Mouse (Mus musculus) intestine, embryonic 14.5 days (tissue): ENCODE measurements around the gene Met. TPM values are rescaled to one million over a fixed set of nuclear protein-coding genes. Genes with fewer than 3 reads are reported as not detected.

Experiments used
- ATAC-seq: fragments of 200-750 bp; cut with Nextera tagmentation; replicated peaks from 2 replicates; pipeline ENCODE4 v1.8.0; 2017; ENCODE audit warnings: low read depth, moderate number of reproducible peaks, moderate TSS enrichment, moderate library complexity; ENCODE audit not compliant: low FRiP score, low TSS enrichment
- DNase-seq: peaks from one replicate; pipeline ENCODE4 v3.0.0-alpha.2; 2018; ENCODE audit warnings: low spot score
- H3K27ac ChIP-seq: fragments of 300-500 bp; sonication (generic); 2 replicates; pipeline ENCODE4 v1.5.1; 2014; ENCODE audit warnings: low read depth, mild to moderate bottlenecking, control low read depth
- H3K27me3 ChIP-seq: fragments of 300-500 bp; sonication (generic); replicated peaks from 2 replicates; pipeline ENCODE4 v1.6.1; 2014; ENCODE audit warnings: low read length, control low read depth; ENCODE audit not compliant: control insufficient read depth, insufficient read depth
- H3K36me3 ChIP-seq: fragments of 300-500 bp; sonication (generic); 2 replicates; pipeline ENCODE4 v1.6.1; 2014; ENCODE audit warnings: low read length, control low read depth; ENCODE audit not compliant: control insufficient read depth, insufficient read depth
- H3K4me1 ChIP-seq: fragments of 300-500 bp; sonication (generic); replicated peaks from 2 replicates; pipeline ENCODE4 v1.6.1; 2014; ENCODE audit warnings: low read length, control low read depth, mixed read lengths; ENCODE audit not compliant: control insufficient read depth, insufficient read depth
- H3K4me2 ChIP-seq: fragments of 300-500 bp; sonication (generic); 2 replicates; pipeline ENCODE4 v1.6.1; 2014; ENCODE audit warnings: low read length
- H3K4me3 ChIP-seq: fragments of 300-500 bp; sonication (generic); 2 replicates; pipeline ENCODE4 v1.5.1; 2014; ENCODE audit warnings: low read depth, low read length, control low read depth, mixed read lengths
- H3K9ac ChIP-seq: fragments of 300-500 bp; sonication (generic); 2 replicates; pipeline ENCODE4 v1.6.1; 2014; ENCODE audit warnings: mild to moderate bottlenecking, low read length
- H3K9me3 ChIP-seq: fragments of 300-500 bp; sonication (generic); 2 replicates; pipeline ENCODE4 v1.6.1; 2016; ENCODE audit warnings: low read length, control low read depth; ENCODE audit not compliant: control insufficient read depth
- WGBS: fragments of 180-500 bp; shearing (Covaris S2); extraction: QIAGEN DNeasy Blood & Tissue Kit; methylation state at CpG from one replicate; pipeline ENCODE4 v1.1.7; 2014; 5-methylcytosine and 5-hydroxymethylcytosine counted together
- polyA plus RNA-seq: library from polyadenylated mRNA; unstranded; fragments of >200 nt; fragmentation: Nextera tagmentation; extraction: Ambion mirVana; gene quantifications from 2 replicates; pipeline ENCODE4 v1.2.1, GENCODE M21; 2014

Gene Met
- polyA plus RNA-seq, 1 experiment from 2014 or later, result 20.0 TPM

- WGBS, result 81% methylated on average over 4 of the region's 4 CpGs
- Histone ChIP-seq H3K36me3 (no peaks in the 10 kb centered on the region), H3K27ac (no peak overlapping the region), H3K9ac (no peak overlapping the region), H3K4me2 (no peak overlapping the region), H3K9me3 (no peaks in the 10 kb centered on the region), H3K27me3 (no peaks in the 10 kb centered on the region), H3K4me1 (no peaks in the 10 kb centered on the region), H3K4me3 (no peak overlapping the region)
- ATAC-seq (no peak), DNase-seq (no peak)
These were observed 17.5 kb downstream of the Met start for GRCm38 (mm10) chr6:17481068-17481467.

GRCm38 (mm10) chr6:17485244-17485643 is 21.6 kb downstream of the Met start:
- Histone ChIP-seq H3K36me3 (no peaks in the 10 kb centered on the region), H3K27me3 (no peaks in the 10 kb centered on the region), H3K9me3 (no peaks in the 10 kb centered on the region), H3K4me2 (no peak overlapping the region), H3K27ac (no peak overlapping the region), H3K4me3 (no peak overlapping the region), H3K9ac (no peak overlapping the region), H3K4me1 (no peaks in the 10 kb centered on the region)
- 81% methylated on average over 5 of the region's 5 CpGs for WGBS
- DNase-seq (no peak), ATAC-seq (no peak)

GRCm38 (mm10) chr6:17485782-17486181 is 22.2 kb downstream of the Met start:
- Histone ChIP-seq H3K27ac (no peak overlapping the region), H3K4me1 (no peaks in the 10 kb centered on the region), H3K27me3 (no peaks in the 10 kb centered on the region), H3K36me3 (no peaks in the 10 kb centered on the region), H3K4me3 (no peak overlapping the region), H3K9ac (no peak overlapping the region), H3K4me2 (no peak overlapping the region), H3K9me3 (no peaks in the 10 kb centered on the region)
- ATAC-seq, result no peak
- 94% methylated on average over 7 of the region's 7 CpGs for WGBS
- DNase-seq, result no peak

GRCm38 (mm10) chr6:17488291-17488817 is 24.8 kb downstream of the Met start:
- ATAC-seq (no peak), DNase-seq (no peak)
- Histone ChIP-seq H3K4me2 (no peak overlapping the region), H3K27ac (no peak overlapping the region), H3K27me3 (no peaks in the 10 kb centered on the region), H3K36me3 (no peaks in the 10 kb centered on the region), H3K4me3 (no peak overlapping the region), H3K9me3 (no peaks in the 10 kb centered on the region), H3K4me1 (no peaks in the 10 kb centered on the region), H3K9ac (no peak overlapping the region)
- WGBS, result 67% methylated on average over 2 of the region's 2 CpGs

GRCm38 (mm10) chr6:17490786-17491185 is 27.2 kb downstream of the Met start:
- Histone ChIP-seq H3K9ac (no peak overlapping the region), H3K9me3 (no peaks in the 10 kb centered on the region), H3K27ac (no peak overlapping the region), H3K4me1 (no peaks in the 10 kb centered on the region), H3K36me3 (no peaks in the 10 kb centered on the region), H3K27me3 (no peaks in the 10 kb centered on the region), H3K4me2 (no peak overlapping the region), H3K4me3 (no peak overlapping the region)
- no peak for ATAC-seq
- DNase-seq, result no peak
- WGBS, result 66% methylated on average over 2 of the region's 2 CpGs

GRCm38 (mm10) chr6:17491502-17491901 is 27.9 kb downstream of the Met start:
- 81% methylated on average over 10 of the region's 10 CpGs for WGBS

DNA sequence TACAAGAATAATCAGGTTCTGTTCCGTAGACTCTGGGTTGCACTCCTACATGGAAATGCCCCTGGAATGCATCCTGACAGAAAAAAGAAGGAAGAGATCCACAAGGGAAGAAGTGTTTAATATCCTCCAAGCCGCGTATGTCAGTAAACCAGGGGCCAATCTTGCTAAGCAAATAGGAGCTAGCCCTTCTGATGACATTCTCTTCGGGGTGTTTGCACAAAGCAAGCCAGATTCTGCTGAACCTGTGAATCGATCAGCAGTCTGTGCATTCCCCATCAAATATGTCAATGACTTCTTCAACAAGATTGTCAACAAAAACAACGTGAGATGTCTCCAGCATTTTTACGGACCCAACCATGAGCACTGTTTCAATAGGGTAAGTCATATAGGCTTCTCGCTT is 28.5 kb downstream of the Met start:
- Histone ChIP-seq H3K4me2 (no peak overlapping the region), H3K4me1 (no peaks in the 10 kb centered on the region), H3K36me3 (no peaks in the 10 kb centered on the region), H3K27me3 (no peaks in the 10 kb centered on the region), H3K27ac (no peak overlapping the region), H3K4me3 (no peak overlapping the region), H3K9ac (no peak overlapping the region), H3K9me3 (no peaks in the 10 kb centered on the region)
- 84% methylated on average over 8 of the region's 8 CpGs for WGBS
- no peak for DNase-seq
- no peak for ATAC-seq

More at GRCm38 (mm10) chr6:17491502-17491901, 27.9 kb downstream of the Met start:
- DNase-seq (no peak), ATAC-seq (no peak)
- Histone ChIP-seq H3K4me2 (no peak overlapping the region), H3K27me3 (no peaks in the 10 kb centered on the region), H3K36me3 (no peaks in the 10 kb centered on the region), H3K4me1 (no peaks in the 10 kb centered on the region), H3K9ac (no peak overlapping the region), H3K4me3 (no peak overlapping the region), H3K27ac (no peak overlapping the region), H3K9me3 (no peaks in the 10 kb centered on the region)

- Histone ChIP-seq H3K27me3 (no peaks in the 10 kb centered on the region), H3K9me3 (no peaks in the 10 kb centered on the region), H3K4me2 (no peak overlapping the region), H3K36me3 (no peaks in the 10 kb centered on the region), H3K4me1 (no peaks in the 10 kb centered on the region), H3K27ac (no peak overlapping the region), H3K9ac (no peak overlapping the region), H3K4me3 (no peak overlapping the region)
- 90% methylated on average over 1 of the region's 1 CpGs for WGBS
- ATAC-seq (no peak), DNase-seq (no peak)
These were observed 31.8 kb downstream of the Met start for GRCm38 (mm10) chr6:17495413-17495812.

DNA sequence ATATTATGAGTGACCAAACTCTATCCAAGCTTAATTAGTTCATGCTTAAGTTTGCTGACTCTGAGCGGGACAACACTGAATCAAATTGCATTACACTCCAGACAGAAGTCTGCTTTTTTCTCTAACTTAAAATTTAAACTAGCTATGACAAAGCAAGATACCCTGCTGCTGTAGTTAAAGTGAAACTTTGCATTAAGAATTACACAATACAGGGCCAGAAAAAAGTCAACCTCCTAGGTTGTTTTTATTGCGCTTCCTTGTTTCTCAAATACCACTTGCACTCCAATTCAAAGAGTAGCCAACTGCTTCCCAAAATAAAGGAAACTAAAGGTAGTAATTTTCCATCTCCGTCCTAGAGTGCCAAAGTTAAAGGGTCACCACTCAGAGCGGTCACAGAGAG is 33.8 kb downstream of the Met start:
- H3K27me3 ChIP-seq, result no peaks in the 10 kb centered on the region
- no peaks in the 10 kb centered on the region; the same call in 1 of the 2 replicates for H3K4me1 ChIP-seq
- ATAC-seq (no peak), DNase-seq (no peak)
- H3K4me3 ChIP-seq, result no peak overlapping the region
- 80% methylated on average over 4 of the region's 4 CpGs for WGBS
- H3K36me3 ChIP-seq, result no peaks in the 10 kb centered on the region
- H3K9me3 ChIP-seq, result no peaks in the 10 kb centered on the region
- H3K9ac ChIP-seq, result no peak overlapping the region
- H3K27ac ChIP-seq, result no peak overlapping the region
- no peak overlapping the region for H3K4me2 ChIP-seq
